Mouse (Mus musculus) layer of hippocampus, adult 11-12 months (tissue): Measurements from ENCODE around the gene Use1.
"Not testable (repeated sequence)": the region's sequence is repeated elsewhere in the genome, so short reads cannot be mapped to it uniquely, and the experiment has no call there.

Experiments
- DNase-seq: peaks from one replicate; pipeline ENCODE4 v3.0.0; 2022; ENCODE audit warnings: low spot score

Gene Use1

GRCm38 (mm10) chr8:71366771-71367528, at the start of gene Use1:
Gene Use1, plus strand, starts transcription at chr8:71366848.
- peak; percentile 94 for DNase-seq

- not testable (repeated sequence) for DNase-seq
These were observed 48.0 kb upstream of the Use1 start for GRCm38 (mm10) chr8:71318610-71319009.

GRCm38 (mm10) chr8:71319760-71320159, 46.9 kb upstream of the Use1 start:
- DNase-seq, result not testable (repeated sequence)

- no peak for DNase-seq
These were observed 43.7 kb upstream of the Use1 start for GRCm38 (mm10) chr8:71322939-71323338.

GRCm38 (mm10) chr8:71324848-71325247, 41.8 kb upstream of the Use1 start:
- DNase-seq, result no peak

GRCm38 (mm10) chr8:71337834-71338233, 28.8 kb upstream of the Use1 start:
- not testable (repeated sequence) for DNase-seq

- no peak for DNase-seq
These were observed 26.0 kb upstream of the Use1 start for GRCm38 (mm10) chr8:71340625-71341024.

GRCm38 (mm10) chr8:71346581-71346980, 20.1 kb upstream of the Use1 start:
- no peak for DNase-seq

- DNase-seq, result no peak
These were observed 15.5 kb upstream of the Use1 start for GRCm38 (mm10) chr8:71351117-71351516.

GRCm38 (mm10) chr8:71351520-71351919, 15.1 kb upstream of the Use1 start:
- DNase-seq, result no peak

GRCm38 (mm10) chr8:71358026-71358425, 8.6 kb upstream of the Use1 start:
- no peak for DNase-seq

- DNase-seq, result no peak
These were observed 1.0 kb downstream of the Use1 start for GRCm38 (mm10) chr8:71367529-71368176.

- DNase-seq, result no peak
These were observed 1.7 kb downstream of the Use1 start for GRCm38 (mm10) chr8:71368366-71368765.

GRCm38 (mm10) chr8:71369040-71369718, 2.5 kb downstream of the Use1 start:
- no peak for DNase-seq

GRCm38 (mm10) chr8:71370711-71371235, 4.1 kb downstream of the Use1 start:
- DNase-seq, result no peak

- DNase-seq, result peak; percentile 99
These were observed 4.7 kb downstream of the Use1 start, which contains the start of gene Ocel1 for GRCm38 (mm10) chr8:71371236-71371848. Gene Ocel1, plus strand, starts transcription at chr8:71371298.

- no peak for DNase-seq
These were observed 5.8 kb downstream of the Use1 start for GRCm38 (mm10) chr8:71372427-71372826.

- DNase-seq, result no peak
These were observed 6.4 kb downstream of the Use1 start for GRCm38 (mm10) chr8:71373000-71373399.

- no peak for DNase-seq
These were observed 8.1 kb downstream of the Use1 start for GRCm38 (mm10) chr8:71374616-71375206.

- DNase-seq, result no peak
These were observed 9.2 kb downstream of the Use1 start for GRCm38 (mm10) chr8:71375581-71376422.
